ENCODE assay signal across 13 mouse cellular contexts in the genomic region with DNA sequence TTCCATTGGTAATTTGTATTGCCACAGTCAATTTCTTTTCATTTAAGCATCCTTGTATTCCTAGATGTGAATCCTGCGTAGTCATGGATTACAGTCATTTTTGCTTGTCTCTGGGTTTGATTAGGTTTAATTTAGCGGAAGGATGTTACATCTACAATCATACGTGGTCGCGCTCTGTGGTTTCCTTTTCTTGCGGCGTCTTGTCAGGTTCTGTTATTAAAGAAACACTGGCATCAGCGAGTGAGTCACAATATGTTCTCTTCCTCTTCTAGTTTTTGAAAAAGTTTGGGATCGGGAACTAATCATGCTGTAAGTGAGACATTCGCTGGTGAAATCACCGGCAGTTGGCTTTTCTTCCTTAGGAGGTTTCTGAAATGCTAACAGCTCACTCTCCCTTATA. TPM values are rescaled to one million over a fixed set of nuclear protein-coding genes. Genes with fewer than 3 reads are reported as not detected.
"Had no signal": no experiment of that assay in that cellular context is flagged by ENCODE, and none has a peak within 500 bp of the region (broad histone marks: within the 10 kb centered on the region; RNA-seq: fewer than 3 reads in every experiment).

No protein-coding gene starts in this region.

- H3K27ac ChIP-seq: left cerebral cortex, adult 2 months; limb, embryonic 15.5 days; liver, embryonic 12.5 days; macrophage; midbrain, embryonic 13.5 days; neural tube, embryonic 12.5 days; stomach, postnatal 0 days had no signal

- H3K4me1 ChIP-seq: limb, embryonic 15.5 days; liver, embryonic 12.5 days; midbrain, embryonic 13.5 days; neural tube, embryonic 12.5 days had no signal

- H3K9me3 ChIP-seq: limb, embryonic 15.5 days; liver, embryonic 12.5 days; midbrain, embryonic 13.5 days; neural tube, embryonic 12.5 days had no signal

- H3K9ac ChIP-seq: limb, embryonic 15.5 days; liver, embryonic 12.5 days; lung, embryonic 14.5 days; midbrain, embryonic 13.5 days; neural tube, embryonic 12.5 days had no signal

- H3K4me2 ChIP-seq: limb, embryonic 15.5 days; liver, embryonic 12.5 days; lung, embryonic 14.5 days; midbrain, embryonic 13.5 days; neural tube, embryonic 12.5 days had no signal

- DNase-seq: kidney, postnatal 25 days; lung, embryonic 14.5 days; lung, postnatal 10 days; thymus, adult 18-20 months; thymus, postnatal 14 days had no signal

- H3K27me3 ChIP-seq: limb, embryonic 15.5 days; liver, embryonic 12.5 days; midbrain, embryonic 13.5 days; neural tube, embryonic 12.5 days had no signal

- H3K4me3 ChIP-seq: left cerebral cortex, adult 2 months; limb, embryonic 15.5 days; liver, embryonic 12.5 days; midbrain, embryonic 13.5 days; neural tube, embryonic 12.5 days had no signal

- H3K36me3 ChIP-seq: limb, embryonic 15.5 days; liver, embryonic 12.5 days; midbrain, embryonic 13.5 days; neural tube, embryonic 12.5 days had no signal

RNA-seq across cellular contexts. Expression of a gene that starts 21.4 kb away (rescaled TPM):
- total RNA-seq: megakaryocyte-erythroid progenitor cell, adult 5-6 weeks had no signal
- polyA plus RNA-seq: macrophage had no signal
